Mouse (Mus musculus) forebrain, embryonic 13.5 days (tissue): ENCODE measurements at regions not wholly inside any gene's neighbourhood (a gene's known extent, or its start where the extent isn't known, plus 50 kb on each side); places are given as distances from the start of the nearest gene placed in this dataset.

Source experiments
- ATAC-seq: fragments of 200-750 bp; cut with Nextera tagmentation; 2 replicates; pipeline ENCODE4 v1.8.0; 2017
- H3K27ac ChIP-seq: fragments of 300-500 bp; sonication (generic); 2 replicates; pipeline ENCODE4 v1.5.1; 2015; ENCODE audit warnings: inconsistent platforms, mild to moderate bottlenecking, moderate library complexity
- H3K27me3 ChIP-seq: fragments of 300-500 bp; sonication (generic); 2 replicates; pipeline ENCODE4 v1.6.1; 2015; ENCODE audit warnings: mild to moderate bottlenecking, inconsistent platforms
- H3K36me3 ChIP-seq: fragments of 300-500 bp; sonication (generic); 2 replicates; pipeline ENCODE4 v1.6.1; 2015; ENCODE audit warnings: mild to moderate bottlenecking, inconsistent platforms; ENCODE audit not compliant: poor library complexity, severe bottlenecking
- H3K4me1 ChIP-seq: fragments of 300-500 bp; sonication (generic); 2 replicates; pipeline ENCODE4 v1.6.1; 2015; ENCODE audit warnings: inconsistent platforms
- H3K4me2 ChIP-seq: fragments of 300-500 bp; sonication (generic); 2 replicates; pipeline ENCODE4 v1.6.1; 2015; ENCODE audit warnings: inconsistent platforms, mild to moderate bottlenecking, moderate library complexity
- H3K4me3 ChIP-seq: fragments of 300-500 bp; sonication (generic); 2 replicates; pipeline ENCODE4 v1.5.1; 2015; ENCODE audit warnings: mild to moderate bottlenecking, inconsistent platforms
- H3K9ac ChIP-seq: fragments of 300-500 bp; sonication (generic); 2 replicates; pipeline ENCODE4 v1.6.1; 2015; ENCODE audit warnings: mild to moderate bottlenecking, inconsistent platforms
- H3K9me3 ChIP-seq: fragments of 300-500 bp; sonication (generic); replicated peaks from 2 replicates; pipeline ENCODE4 v1.6.1; 2016; ENCODE audit warnings: inconsistent platforms
- WGBS: fragments of 180-500 bp; shearing (Covaris S2); methylation state at CpG from one replicate; pipeline ENCODE4 v1.1.7; 2015; 5-methylcytosine and 5-hydroxymethylcytosine counted together

DNA sequence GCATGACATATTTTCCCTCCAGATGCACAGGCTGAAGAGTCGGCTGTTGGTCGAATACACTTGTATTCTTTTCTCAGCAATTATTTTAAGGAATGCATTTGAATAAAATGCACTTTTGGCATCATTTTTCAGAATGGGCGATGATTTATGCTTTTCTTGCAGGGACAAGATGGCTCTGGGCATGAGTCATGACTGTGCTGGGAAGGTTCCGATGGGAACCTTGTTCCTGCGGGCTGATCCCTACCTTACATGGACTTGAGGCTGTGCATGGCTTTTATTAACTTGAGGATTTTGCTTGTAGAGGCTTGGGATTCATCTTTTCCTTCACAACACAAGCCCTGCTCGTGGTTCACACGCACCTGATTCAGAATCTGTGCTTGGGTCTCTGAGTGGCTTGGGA, 481.7 kb upstream of the Jag1 start:
- Histone ChIP-seq H3K27me3 (no peaks in the 10 kb centered on the region), H3K9ac (no peak overlapping the region), H3K9me3 (no peaks in the 10 kb centered on the region), H3K4me2 (no peak overlapping the region), H3K4me3 (no peak overlapping the region), H3K27ac (no peak overlapping the region), H3K36me3 (no peaks in the 10 kb centered on the region), H3K4me1 (no peaks in the 10 kb centered on the region)
- 90% methylated on average over 7 of the region's 7 CpGs for WGBS
- ATAC-seq = no peak

DNA sequence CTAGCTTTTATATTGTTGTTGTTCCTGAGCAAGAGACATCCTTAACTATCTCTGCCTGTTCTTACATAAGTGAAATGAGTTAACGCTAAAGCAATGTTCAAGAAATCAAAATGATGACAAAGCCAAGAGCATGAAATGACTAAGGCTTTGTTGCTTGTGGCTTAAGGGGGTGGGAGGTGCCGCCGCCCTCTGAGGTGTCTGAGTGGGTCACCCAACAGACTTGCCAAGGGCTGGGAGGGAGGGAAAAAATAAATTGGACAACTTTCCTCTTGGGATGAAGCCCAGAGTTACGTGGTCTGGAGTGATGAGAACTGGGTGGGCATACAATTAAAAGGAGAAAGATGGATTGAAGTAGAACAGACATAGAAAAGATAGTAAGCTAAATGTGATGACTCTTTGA, 478.1 kb upstream of the Jag1 start:
- WGBS = 93% methylated on average over 4 of the region's 4 CpGs
- H3K9ac ChIP-seq = no peak overlapping the region
- no peak overlapping the region for H3K27ac ChIP-seq
- no peak for ATAC-seq
- no peak overlapping the region for H3K4me2 ChIP-seq
- no peaks in the 10 kb centered on the region for H3K27me3 ChIP-seq
- no peaks in the 10 kb centered on the region for H3K9me3 ChIP-seq
- H3K4me3 ChIP-seq = no peak overlapping the region
- H3K36me3 ChIP-seq = no peaks in the 10 kb centered on the region
- no peaks in the 10 kb centered on the region for H3K4me1 ChIP-seq

DNA sequence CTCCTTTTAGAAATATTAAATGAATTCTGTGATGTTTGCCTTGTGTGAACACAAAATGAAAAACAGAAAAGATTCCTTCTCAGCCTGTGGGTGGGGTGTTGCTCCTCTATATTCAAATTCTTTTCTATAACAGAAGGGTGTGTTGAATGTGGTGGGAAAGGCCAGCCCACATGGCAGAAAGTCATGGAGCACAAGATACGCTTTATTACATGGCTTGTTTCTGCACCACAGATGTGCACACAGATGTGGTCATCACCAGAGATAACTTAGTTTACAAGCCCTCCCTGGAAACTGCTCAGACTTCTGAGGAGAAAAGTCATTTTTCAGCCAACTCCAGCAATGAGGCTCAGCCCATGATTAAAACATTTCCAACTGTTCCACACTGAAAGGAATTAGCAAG, 475.1 kb upstream of the Jag1 start:
- ATAC-seq = no peak
- Histone ChIP-seq H3K9ac (no peak overlapping the region), H3K27ac (no peak overlapping the region), H3K27me3 (no peaks in the 10 kb centered on the region), H3K9me3 (no peaks in the 10 kb centered on the region), H3K4me1 (no peaks in the 10 kb centered on the region), H3K4me3 (no peak overlapping the region), H3K36me3 (no peaks in the 10 kb centered on the region), H3K4me2 (no peak overlapping the region)
- 97% methylated on average over 1 of the region's 1 CpGs for WGBS

DNA sequence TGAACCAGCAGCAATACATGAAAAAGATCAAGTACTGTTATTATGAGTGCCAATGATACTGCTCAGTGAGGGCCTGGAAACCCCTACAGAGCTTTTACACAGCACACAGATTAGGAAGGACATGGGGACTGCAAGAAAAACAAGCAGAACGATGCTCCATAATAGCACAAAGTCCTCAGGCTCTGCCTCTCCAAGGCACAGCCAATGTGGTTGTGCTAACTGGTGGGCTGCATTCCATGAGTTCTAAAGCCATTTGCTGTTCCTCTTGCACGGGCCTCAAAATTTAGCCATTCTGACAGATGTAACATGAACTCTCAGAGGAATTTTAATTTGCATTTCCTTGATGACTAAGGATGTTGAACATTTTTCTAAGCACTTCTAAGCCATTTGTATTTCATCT, 465.0 kb upstream of the Jag1 start:
- Histone ChIP-seq H3K4me2 (no peak overlapping the region), H3K4me1 (no peaks in the 10 kb centered on the region), H3K27ac (no peak overlapping the region), H3K9me3 (no peaks in the 10 kb centered on the region), H3K4me3 (no peak overlapping the region), H3K27me3 (no peaks in the 10 kb centered on the region), H3K36me3 (no peaks in the 10 kb centered on the region), H3K9ac (no peak overlapping the region)
- 38% methylated on average over 2 of the region's 2 CpGs for WGBS
- ATAC-seq = no peak

DNA sequence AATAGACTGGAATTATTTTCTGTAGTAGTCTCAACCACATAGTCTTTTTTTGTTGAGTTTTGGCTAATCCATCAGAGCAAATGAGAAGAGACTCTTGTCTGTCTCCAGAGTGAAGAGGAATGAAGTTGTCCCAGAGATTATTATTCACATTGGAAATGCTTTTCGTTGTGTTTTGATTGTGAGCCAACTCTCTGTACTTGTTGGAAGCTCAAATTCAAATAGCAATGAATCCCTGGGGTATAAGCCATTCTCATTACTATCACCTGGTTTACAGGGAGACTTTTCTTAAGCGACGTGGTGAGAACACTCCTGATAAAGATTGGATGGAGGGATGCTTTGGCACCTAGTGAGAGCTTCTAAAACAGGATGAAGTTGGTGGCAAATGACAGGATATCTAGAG, 459.3 kb upstream of the Jag1 start:
- ATAC-seq = no peak
- H3K4me3 ChIP-seq = no peak overlapping the region
- no peaks in the 10 kb centered on the region for H3K27me3 ChIP-seq
- 78% methylated on average over 3 of the region's 3 CpGs for WGBS
- no peaks in the 10 kb centered on the region for H3K9me3 ChIP-seq
- H3K36me3 ChIP-seq = no peaks in the 10 kb centered on the region
- H3K4me1 ChIP-seq = no peaks in the 10 kb centered on the region
- H3K4me2 ChIP-seq = no peak overlapping the region
- H3K9ac ChIP-seq = no peak overlapping the region
- no peak overlapping the region for H3K27ac ChIP-seq

DNA sequence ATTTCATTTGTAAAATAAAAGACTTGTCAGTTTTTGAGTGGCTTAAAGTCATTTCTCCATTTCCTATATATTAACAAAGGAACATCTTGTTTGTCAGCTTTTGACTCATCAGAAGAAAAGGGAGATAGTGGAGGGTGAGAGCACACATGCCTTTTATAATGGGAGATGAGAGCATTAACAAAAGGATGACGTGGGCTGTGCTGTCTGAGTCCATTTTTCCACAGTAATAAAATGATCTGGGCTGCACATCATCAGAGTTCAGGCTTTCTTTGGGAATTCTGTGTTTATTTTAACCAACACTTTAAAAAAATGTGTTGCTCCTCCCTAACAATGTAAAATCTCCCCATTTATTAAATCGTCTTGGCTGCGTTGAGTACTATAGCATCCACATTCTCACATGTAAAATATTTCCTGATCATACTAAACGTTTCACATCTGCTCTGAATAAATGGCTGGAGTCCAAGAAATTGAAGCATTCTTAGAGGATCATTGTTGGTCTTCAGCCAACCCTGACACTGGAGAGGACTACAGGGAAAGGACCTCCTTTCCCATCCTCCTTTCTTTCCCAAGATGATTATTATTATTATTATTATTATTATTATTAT, 458.5 kb upstream of the Jag1 start:
- WGBS = 71% methylated on average over 4 of the region's 4 CpGs
- H3K36me3 ChIP-seq = no peaks in the 10 kb centered on the region
- no peaks in the 10 kb centered on the region for H3K4me1 ChIP-seq

DNA sequence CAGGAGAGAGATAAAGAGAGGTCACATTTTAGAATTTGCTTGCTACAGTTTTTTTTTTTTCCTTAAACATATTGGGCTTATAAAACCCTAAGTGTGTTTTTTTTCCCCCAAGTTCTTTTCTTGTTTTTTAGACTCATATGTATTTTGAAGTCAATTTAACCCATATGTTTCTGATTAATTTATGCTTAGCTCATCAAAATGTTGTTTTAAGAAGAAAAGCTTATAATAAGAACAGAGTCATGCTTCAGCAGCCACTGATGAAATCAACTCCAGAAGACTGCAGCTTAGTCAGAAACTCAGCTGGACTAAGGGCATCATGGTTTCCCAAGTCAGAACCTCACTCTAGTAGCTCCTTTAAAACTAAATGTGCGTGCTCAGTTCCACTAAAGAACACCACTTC, 454.7 kb upstream of the Jag1 start:
- Histone ChIP-seq H3K4me2 (no peak overlapping the region), H3K4me3 (no peak overlapping the region)
- 79% methylated on average over 1 of the region's 1 CpGs for WGBS

More for the DNA sequence above, 458.5 kb upstream of the Jag1 start:
- Histone ChIP-seq H3K9ac (no peak overlapping the region), H3K4me2 (no peak overlapping the region), H3K27me3 (no peaks in the 10 kb centered on the region), H3K4me3 (no peak overlapping the region), H3K27ac (no peak overlapping the region), H3K9me3 (no peaks in the 10 kb centered on the region)
- 0 out of 2 replicates have a peak, but pooled peaks have one; percentile 41 for ATAC-seq

DNA sequence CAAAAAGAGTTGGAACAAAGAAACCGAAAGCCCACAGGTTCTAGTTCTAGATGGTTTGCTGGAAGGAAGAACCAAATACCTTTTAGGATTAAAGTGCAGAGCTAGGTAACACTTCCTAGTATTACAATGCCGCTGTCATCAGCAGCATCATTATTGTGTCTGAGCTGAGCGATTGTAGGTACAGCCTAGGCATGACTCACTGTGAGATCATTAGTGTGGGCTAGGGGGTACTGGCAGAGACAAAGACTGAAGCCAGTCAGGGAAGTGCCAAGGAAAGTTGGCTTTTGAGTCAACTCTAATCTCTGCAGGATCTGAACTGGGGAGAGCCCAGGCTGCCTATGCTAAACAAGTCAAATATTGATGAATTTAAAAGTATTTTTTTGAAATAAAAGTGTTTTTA, 450.2 kb upstream of the Jag1 start:
- Histone ChIP-seq H3K4me2 (no peak overlapping the region), H3K9ac (no peak overlapping the region), H3K4me3 (no peak overlapping the region), H3K4me1 (no peaks in the 10 kb centered on the region), H3K27ac (no peak overlapping the region), H3K36me3 (no peaks in the 10 kb centered on the region), H3K27me3 (no peaks in the 10 kb centered on the region), H3K9me3 (no peaks in the 10 kb centered on the region)
- ATAC-seq = no peak
- WGBS = 87% methylated on average over 3 of the region's 3 CpGs

More for the DNA sequence above, 454.7 kb upstream of the Jag1 start:
- Histone ChIP-seq H3K36me3 (no peaks in the 10 kb centered on the region), H3K27ac (no peak overlapping the region), H3K9me3 (no peaks in the 10 kb centered on the region), H3K27me3 (no peaks in the 10 kb centered on the region), H3K9ac (no peak overlapping the region), H3K4me1 (no peaks in the 10 kb centered on the region)
- no peak for ATAC-seq

DNA sequence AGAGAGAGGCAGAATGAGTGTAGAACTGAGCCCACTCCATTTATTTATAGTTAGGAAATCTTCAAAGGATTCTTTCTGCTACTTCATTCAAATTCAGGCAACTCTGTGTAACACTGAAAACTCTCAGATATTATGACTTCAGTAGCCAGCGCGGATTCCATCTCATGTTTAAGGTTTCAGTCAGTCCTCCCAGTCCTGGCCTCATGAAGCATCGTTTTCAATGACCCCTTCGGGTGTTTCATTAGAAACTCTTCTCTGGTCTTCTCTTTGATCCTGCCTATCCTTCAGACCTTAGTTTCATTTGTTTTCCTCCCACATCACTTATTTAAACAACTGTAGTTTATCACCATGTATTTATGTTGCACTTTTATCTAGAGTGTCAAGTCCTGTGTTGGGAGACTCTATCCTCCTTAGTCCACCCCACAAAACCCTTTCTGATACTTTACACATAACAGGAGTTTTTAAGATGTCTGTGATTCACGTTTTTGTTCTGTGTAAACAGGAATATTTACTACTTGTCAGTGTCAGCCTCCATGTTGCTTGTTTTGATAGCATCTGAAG, 447.7 kb upstream of the Jag1 start:
- Histone ChIP-seq H3K4me2 (no peak overlapping the region), H3K27me3 (no peaks in the 10 kb centered on the region), H3K4me3 (no peak overlapping the region), H3K9ac (no peak overlapping the region), H3K4me1 (peaks cover 6% of the 10 kb centered on the region), H3K9me3 (no peaks in the 10 kb centered on the region), H3K27ac (no peak overlapping the region), H3K36me3 (no peaks in the 10 kb centered on the region)
- WGBS = 85% methylated on average over 5 of the region's 5 CpGs
- no peak for ATAC-seq

DNA sequence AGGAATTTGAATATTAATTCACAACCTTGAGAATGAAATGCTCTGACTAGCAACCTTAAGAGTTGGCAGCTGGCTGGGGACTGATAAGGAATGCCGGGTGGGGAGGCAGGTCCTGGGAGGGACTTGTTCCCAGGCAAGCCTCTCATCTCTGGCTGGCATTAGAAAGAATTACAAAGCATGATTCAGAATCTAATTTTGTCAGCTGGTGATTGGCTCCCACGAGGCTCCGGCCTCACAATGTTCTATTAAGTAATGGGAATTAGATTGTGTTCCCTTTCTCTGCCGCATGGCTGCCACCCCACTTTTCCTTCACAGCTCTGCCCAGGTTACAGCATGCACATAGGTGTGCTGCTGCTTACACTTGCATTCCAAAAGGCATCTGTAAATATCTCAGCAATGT, 443.9 kb upstream of the Jag1 start:
- H3K9ac ChIP-seq = no peak overlapping the region
- peaks cover 6% of the 10 kb centered on the region for H3K4me1 ChIP-seq
- H3K36me3 ChIP-seq = no peaks in the 10 kb centered on the region
- 33% methylated on average over 4 of the region's 4 CpGs for WGBS
- H3K4me3 ChIP-seq = no peak overlapping the region
- no peaks in the 10 kb centered on the region for H3K9me3 ChIP-seq
- no peak overlapping the region for H3K27ac ChIP-seq
- H3K4me2 ChIP-seq = no peak overlapping the region
- peak; percentile 58; the same call in 1 of the 2 replicates for ATAC-seq
- H3K27me3 ChIP-seq = no peaks in the 10 kb centered on the region

DNA sequence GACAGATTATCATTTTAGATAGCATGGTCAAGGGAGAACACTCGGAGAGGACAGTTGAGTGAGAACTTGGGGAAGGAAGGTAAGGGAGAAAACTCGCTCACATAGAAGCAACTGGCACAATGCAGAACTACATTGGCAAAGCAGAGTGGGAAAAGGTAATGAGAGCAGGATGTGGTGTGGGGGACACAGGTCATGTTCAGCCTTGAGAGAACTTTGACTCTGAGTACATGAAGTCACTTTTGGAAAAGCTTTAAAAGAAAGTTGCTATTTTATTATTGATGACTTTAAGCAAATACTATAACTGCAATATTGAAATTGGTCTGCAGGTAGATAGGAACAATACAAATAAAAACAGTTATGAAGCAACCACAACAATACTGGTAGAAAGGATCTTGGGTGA, 437.4 kb upstream of the Jag1 start:
- ATAC-seq = no peak
- Histone ChIP-seq H3K9ac (no peak overlapping the region), H3K27ac (no peak overlapping the region), H3K4me3 (no peak overlapping the region), H3K27me3 (no peaks in the 10 kb centered on the region), H3K4me2 (no peak overlapping the region), H3K36me3 (no peaks in the 10 kb centered on the region), H3K9me3 (no peaks in the 10 kb centered on the region), H3K4me1 (no peaks in the 10 kb centered on the region)
- 91% methylated on average over 2 of the region's 2 CpGs for WGBS

DNA sequence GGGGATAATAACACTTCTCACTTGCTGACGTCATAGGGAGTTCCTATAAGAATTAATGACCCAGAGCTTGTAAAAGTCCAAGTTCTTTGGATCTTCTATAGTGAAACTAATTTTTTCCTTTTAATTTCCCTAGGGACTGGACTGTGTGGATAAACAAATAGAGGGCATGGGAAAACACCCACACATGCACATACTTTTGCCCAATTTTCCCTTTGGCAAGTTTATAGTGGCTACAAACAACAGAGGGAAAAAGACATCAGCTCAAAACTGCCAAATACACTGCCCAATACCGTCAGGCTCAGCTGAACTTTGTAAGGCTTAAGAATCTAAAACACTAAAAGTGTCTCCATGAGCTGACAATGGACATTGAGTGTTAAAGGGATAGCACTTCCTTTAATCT, 420.1 kb upstream of the Jag1 start:
- Histone ChIP-seq H3K27ac (no peak overlapping the region), H3K27me3 (no peaks in the 10 kb centered on the region), H3K36me3 (no peaks in the 10 kb centered on the region), H3K9ac (no peak overlapping the region), H3K4me2 (no peak overlapping the region), H3K4me3 (no peak overlapping the region), H3K9me3 (no peaks in the 10 kb centered on the region), H3K4me1 (no peaks in the 10 kb centered on the region)
- no peak for ATAC-seq
- 80% methylated on average over 2 of the region's 2 CpGs for WGBS

DNA sequence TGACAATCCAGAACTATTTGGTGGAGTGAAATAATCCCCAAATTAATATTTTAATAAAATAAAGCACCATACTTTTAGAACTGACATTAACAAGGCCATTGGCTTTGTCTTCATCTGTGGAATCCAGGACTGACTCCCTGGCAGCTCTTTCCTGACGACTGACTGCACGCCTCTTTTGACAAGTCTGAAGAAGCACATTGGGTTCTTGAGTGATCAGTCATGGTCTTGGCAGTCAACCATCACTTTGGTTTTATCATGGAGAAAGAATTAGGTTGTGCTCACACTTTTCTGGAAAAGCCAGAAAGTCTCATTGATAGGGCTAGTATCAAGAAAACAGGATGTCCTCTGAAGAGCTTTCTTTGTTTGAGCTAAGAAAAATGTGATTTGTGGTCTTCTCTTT, 399.8 kb upstream of the Jag1 start:
- no peak overlapping the region for H3K27ac ChIP-seq
- no peak for ATAC-seq
- no peaks in the 10 kb centered on the region for H3K27me3 ChIP-seq
- H3K9me3 ChIP-seq = no peaks in the 10 kb centered on the region
- H3K4me2 ChIP-seq = no peak overlapping the region
- WGBS = 91% methylated on average over 2 of the region's 2 CpGs
- H3K4me1 ChIP-seq = no peaks in the 10 kb centered on the region
- no peaks in the 10 kb centered on the region for H3K36me3 ChIP-seq
- H3K4me3 ChIP-seq = no peak overlapping the region
- H3K9ac ChIP-seq = no peak overlapping the region
